12 mouse cellular contexts compared by ENCODE assay signal in the genomic region with DNA sequence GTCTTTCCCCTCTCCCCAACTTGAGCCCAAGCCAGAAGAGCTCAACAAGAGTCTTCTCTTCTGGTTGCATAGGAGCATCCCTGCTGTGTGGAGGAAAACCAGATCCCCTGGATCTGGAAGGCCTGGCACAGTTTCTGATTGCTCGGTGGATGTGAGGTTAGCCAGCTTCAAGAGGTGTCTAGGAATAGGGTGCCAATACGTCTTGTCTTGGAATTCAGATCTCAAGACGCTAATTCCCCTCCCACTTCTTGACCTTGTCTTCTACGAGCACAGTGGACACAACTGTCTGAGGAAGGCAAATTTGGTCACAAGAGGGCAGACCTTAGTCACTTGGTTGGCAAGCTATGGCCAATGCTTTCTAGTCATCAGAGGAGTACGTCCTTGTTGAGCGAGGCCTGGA. TPM values are rescaled to one million over a fixed set of nuclear protein-coding genes. Genes with fewer than 3 reads are reported as not detected.
DNase-seq lines count a peak whose midpoint lies in the region; ATAC-seq lines count a peak whose summit lies in the region.
"Had no signal": no experiment of that assay in that cellular context is flagged by ENCODE, and none has a peak within 500 bp of the region (broad histone marks: within the 10 kb centered on the region; RNA-seq: fewer than 3 reads in every experiment).

No protein-coding gene starts in this region.

- intact Hi-C loops in heart, postnatal 25 days (cut with DNase I) = no loop called here

- no peak for ATAC-seq in heart, embryonic 11.5 days (replicated peaks; ENCODE audit: insufficient number of reproducible peaks, low FRiP score, low TSS enrichment)
- ATAC-seq in limb, embryonic 13.5 days (ENCODE audit: low FRiP score, low read depth) = no peak
- no peak for ATAC-seq in inflammation-experienced regulatory T-cells, adult 6 months
- ATAC-seq: forebrain, embryonic 15.5 days had no signal

- DNase-seq in heart, postnatal 25 days (ENCODE audit: low spot score) = no peak
- peak; percentile 41 for DNase-seq in 3T3-L1 (ENCODE audit: low read depth, low spot score)
- no peak for DNase-seq in embryonic facial prominence, embryonic 10.5 days (ENCODE audit: low spot score)
- DNase-seq in right cerebral cortex, postnatal 36 days (ENCODE audit: low spot score in 2 of 2) = no peak
- no peak for DNase-seq in layer of hippocampus, postnatal 25 days (ENCODE audit: extremely low spot score in 1 of 2, low spot score in 1 of 2)
- DNase-seq: right cerebral cortex, postnatal 4 days had no signal

- H3K36me3 ChIP-seq in heart, embryonic 11.5 days (ENCODE audit: control insufficient read depth, insufficient read depth, low read length) = peaks cover 5% of the 10 kb centered on the region
- H3K36me3 ChIP-seq in embryonic facial prominence, embryonic 10.5 days (replicated peaks) = peaks cover 50% of the 10 kb centered on the region
- H3K36me3 ChIP-seq in limb, embryonic 13.5 days = peaks cover 33% of the 10 kb centered on the region
- H3K36me3 ChIP-seq: forebrain, embryonic 15.5 days; G1E had no signal

- H3K27ac ChIP-seq in heart, embryonic 11.5 days (ENCODE audit: low read depth, low read length) = no peak overlapping the region
- peak overlapping the region; percentile 98; the same call in 1 of the 2 replicates for H3K27ac ChIP-seq in embryonic facial prominence, embryonic 10.5 days (replicated peaks)
- H3K27ac ChIP-seq in limb, embryonic 13.5 days = peak overlapping the region; percentile 94; the same call in 1 of the 2 replicates

- H3K27me3 ChIP-seq in heart, embryonic 11.5 days (ENCODE audit: control insufficient read depth, insufficient read depth, low read length) = no peaks in the 10 kb centered on the region
- no peaks in the 10 kb centered on the region for H3K27me3 ChIP-seq in embryonic facial prominence, embryonic 10.5 days (replicated peaks; ENCODE audit: low read depth, poor library complexity, severe bottlenecking)
- H3K27me3 ChIP-seq in limb, embryonic 13.5 days = no peaks in the 10 kb centered on the region
- H3K27me3 ChIP-seq: forebrain, embryonic 15.5 days had no signal

- H3K4me2 ChIP-seq in heart, embryonic 11.5 days = peak overlapping the region; percentile 36
- peak overlapping the region; percentile 91 for H3K4me2 ChIP-seq in limb, embryonic 13.5 days (replicated peaks)

- H3K4me1 ChIP-seq in heart, embryonic 11.5 days (ENCODE audit: control insufficient read depth, insufficient read depth, low read length) = peaks cover 31% of the 10 kb centered on the region
- peaks cover 91% of the 10 kb centered on the region for H3K4me1 ChIP-seq in embryonic facial prominence, embryonic 10.5 days
- peaks cover 66% of the 10 kb centered on the region for H3K4me1 ChIP-seq in limb, embryonic 13.5 days

- H3K9me3 ChIP-seq in heart, embryonic 11.5 days (replicated peaks; ENCODE audit: control insufficient read depth, low read length) = no peaks in the 10 kb centered on the region
- H3K9me3 ChIP-seq in embryonic facial prominence, embryonic 10.5 days = no peaks in the 10 kb centered on the region
- no peaks in the 10 kb centered on the region for H3K9me3 ChIP-seq in limb, embryonic 13.5 days
- H3K9me3 ChIP-seq: forebrain, embryonic 15.5 days; G1E; midbrain, embryonic 12.5 days had no signal

- WGBS in heart, embryonic 11.5 days (ENCODE audit: insufficient replicate concordance) = 59% methylated on average over 6 of the region's 6 CpGs
- WGBS in embryonic facial prominence, embryonic 10.5 days = 69% methylated on average over 6 of the region's 6 CpGs
- 59% methylated on average over 6 of the region's 6 CpGs for WGBS in limb, embryonic 13.5 days

- H3K4me3 ChIP-seq in heart, embryonic 11.5 days (ENCODE audit: low read depth, low read length) = no peak overlapping the region
- H3K4me3 ChIP-seq in embryonic facial prominence, embryonic 10.5 days = peak overlapping the region; percentile 89
- H3K4me3 ChIP-seq in limb, embryonic 13.5 days = peak overlapping the region; percentile 96

- H3K9ac ChIP-seq in heart, embryonic 11.5 days (ENCODE audit: low read depth, low read length) = no peak overlapping the region
- H3K9ac ChIP-seq in limb, embryonic 13.5 days = peak overlapping the region; percentile 57
- H3K9ac ChIP-seq: forebrain, embryonic 15.5 days; midbrain, embryonic 12.5 days had no signal

RNA-seq across cellular contexts. Expression of gene Igfbp4, which starts 2.6 kb away (rescaled TPM):
- polyA plus RNA-seq in heart, embryonic 11.5 days (2014; fragmentation: Nextera tagmentation; extraction: Ambion mirVana) = 284 and 289 TPM in 2 replicates
- 10 to 100 TPM; 87.8 to 99.7 TPM for total RNA-seq in heart, postnatal 25 days (2021)
- 658 and 684 TPM in 2 replicates for polyA plus RNA-seq in embryonic facial prominence, embryonic 10.5 days (2016; fragmentation: Nextera tagmentation; extraction: Ambion mirVana)
- 1,212 and 1,268 TPM in 2 replicates for polyA plus RNA-seq in limb, embryonic 13.5 days (2015; fragmentation: Nextera tagmentation; extraction: Ambion mirVana)
- 10 to 100 TPM in 2 of 3 experiments, under 1 TPM in 1; 0.09 to 20.6 (median 14.8) TPM for polyA plus RNA-seq in inflammation-experienced regulatory T-cells, adult 6 months (2017; shearing (Covaris generic))
- 10 to 100 TPM; 86.1 to 94.9 TPM for total RNA-seq in layer of hippocampus, postnatal 25 days (2021)

RNA-seq across cellular contexts. Expression of gene Top2a, which starts 19.6 kb away (rescaled TPM):
- 220 and 244 TPM in 2 replicates for polyA plus RNA-seq in heart, embryonic 11.5 days (2014; fragmentation: Nextera tagmentation; extraction: Ambion mirVana)
- total RNA-seq in heart, postnatal 25 days (2021) = 1 to 10 TPM; 4.2 to 4.6 TPM
- 332 and 336 TPM in 2 replicates for polyA plus RNA-seq in embryonic facial prominence, embryonic 10.5 days (2016; fragmentation: Nextera tagmentation; extraction: Ambion mirVana)
- polyA plus RNA-seq in limb, embryonic 13.5 days (2015; fragmentation: Nextera tagmentation; extraction: Ambion mirVana) = 270 and 275 TPM in 2 replicates
- polyA plus RNA-seq in inflammation-experienced regulatory T-cells, adult 6 months (2017; shearing (Covaris generic)) = 100 to 1,000 TPM in 1 of 3 experiments, 10 to 100 TPM in 2; 34.9 to 332 (median 36.3) TPM
- 1 to 10 TPM; 2.5 to 4.5 TPM for total RNA-seq in layer of hippocampus, postnatal 25 days (2021)

RNA-seq across cellular contexts. Expression of gene Tns4, which starts 45.5 kb away (rescaled TPM):
- 0.13 TPM in 1 of 2 replicates, not detected in the other for polyA plus RNA-seq in heart, embryonic 11.5 days (2014; fragmentation: Nextera tagmentation; extraction: Ambion mirVana)
- total RNA-seq in heart, postnatal 25 days (2021) = under 1 TPM; 0.18 to 0.20 TPM
- polyA plus RNA-seq in embryonic facial prominence, embryonic 10.5 days (2016; fragmentation: Nextera tagmentation; extraction: Ambion mirVana) = 0.96 and 1.0 TPM in 2 replicates
- polyA plus RNA-seq in limb, embryonic 13.5 days (2015; fragmentation: Nextera tagmentation; extraction: Ambion mirVana) = 0.55 and 1.2 TPM in 2 replicates
- under 1 TPM; 0.30 to 0.58 (median 0.51) TPM for polyA plus RNA-seq in inflammation-experienced regulatory T-cells, adult 6 months (2017; shearing (Covaris generic))
- total RNA-seq in layer of hippocampus, postnatal 25 days (2021) = not detected
- polyA plus RNA-seq: forebrain, embryonic 15.5 days had no signal

Comparison
In these comparisons a context has a peak if more than half of its experiments do, and no peak if none do; other contexts are left out.
1. RNA of gene Igfbp4, which starts 2.6 kb away (polyA plus RNA-seq): 1,212 to 1,268 TPM in limb, embryonic 13.5 days, 658 to 684 TPM in embryonic facial prominence, embryonic 10.5 days and 284 to 289 TPM in heart, embryonic 11.5 days; 0.09 to 20.6 TPM in inflammation-experienced regulatory T-cells, adult 6 months; every median in the first group is over 10 times any median in the second.